Mouse (Mus musculus) kidney, embryonic 16.5 days (tissue): ENCODE measurements around the gene Trim5. TPM values are rescaled to one million over a fixed set of nuclear protein-coding genes. Genes with fewer than 3 reads are reported as not detected.

ENCODE experiments used
- polyA plus RNA-seq: library from polyadenylated mRNA; unstranded; fragments of >200 nt; fragmentation: Nextera tagmentation; extraction: Ambion mirVana; gene quantifications from 2 replicates; pipeline ENCODE4 v1.2.1, GENCODE M21; 2015

Trim5 gene
- polyA plus RNA-seq, 1 experiment from 2014 or later, result 0.37 TPM

Other genes with a start within 250 kb of the Trim5 start
- not detected in 2 replicates for gene Olfr642, start 235.4 kb downstream of the Trim5 start, polyA plus RNA-seq
- gene 4930516K23Rik, start 226.6 kb downstream of the Trim5 start, polyA plus RNA-seq, result not detected in 2 replicates
- not detected in 2 replicates for gene Olfr644, start 216.2 kb downstream of the Trim5 start, polyA plus RNA-seq
- gene Olfr645, start 202.6 kb downstream of the Trim5 start, polyA plus RNA-seq, result not detected in 2 replicates
- gene Olfr646, start 183.2 kb downstream of the Trim5 start, polyA plus RNA-seq, result not detected in 2 replicates
- not detected in 2 replicates for gene Ubqln5, start 158.3 kb downstream of the Trim5 start, polyA plus RNA-seq
- gene Olfr643, start 150.7 kb downstream of the Trim5 start, polyA plus RNA-seq, result not detected in 2 replicates
- gene Ubqln3, start 144.8 kb downstream of the Trim5 start, polyA plus RNA-seq, result not detected in 2 replicates
- not detected in 2 replicates for gene Ubqlnl, start 137.5 kb downstream of the Trim5 start, polyA plus RNA-seq
- not detected in 2 replicates for gene Olfm5, start 123.3 kb downstream of the Trim5 start, polyA plus RNA-seq
- 0.15 and 0.19 TPM in 2 replicates for gene Olfr648, start 104.7 kb downstream of the Trim5 start, polyA plus RNA-seq
- gene Olfr649, start 92.1 kb downstream of the Trim5 start, polyA plus RNA-seq, result not detected in 2 replicates
- 2.3 and 2.6 TPM in 2 replicates for gene Trim6, start 69.3 kb downstream of the Trim5 start, polyA plus RNA-seq
- 1.9 and 2.5 TPM in 2 replicates for gene Trim34a, start 43.6 kb downstream of the Trim5 start, polyA plus RNA-seq
- 6.1 TPM in 2 replicates for gene Trim12a, start 27.4 kb upstream of the Trim5 start, polyA plus RNA-seq
- 0.27 TPM in 1 of 2 replicates, not detected in the other for gene Trim34b, start 41.4 kb upstream of the Trim5 start, polyA plus RNA-seq
- gene Trim12c, start 65.3 kb upstream of the Trim5 start, polyA plus RNA-seq, result 2.8 and 3.0 TPM in 2 replicates
- 0.09 and 0.12 TPM in 2 replicates for gene Trim30b, start 81.8 kb upstream of the Trim5 start, polyA plus RNA-seq
- gene Trim30c, start 112.7 kb upstream of the Trim5 start, polyA plus RNA-seq, result 0.13 and 0.21 TPM in 2 replicates
- gene Trim30a, start 177.1 kb upstream of the Trim5 start, polyA plus RNA-seq, result 1.2 and 1.5 TPM in 2 replicates
- gene Trim30d, start 219.8 kb upstream of the Trim5 start, polyA plus RNA-seq, result 0.35 and 0.42 TPM in 2 replicates